Mouse (Mus musculus): ENCODE measurements at regions not wholly inside any gene's neighbourhood (a gene's known extent, or its start where the extent isn't known, plus 50 kb on each side); places are given as distances from the start of the nearest gene placed in this dataset.

DNA sequence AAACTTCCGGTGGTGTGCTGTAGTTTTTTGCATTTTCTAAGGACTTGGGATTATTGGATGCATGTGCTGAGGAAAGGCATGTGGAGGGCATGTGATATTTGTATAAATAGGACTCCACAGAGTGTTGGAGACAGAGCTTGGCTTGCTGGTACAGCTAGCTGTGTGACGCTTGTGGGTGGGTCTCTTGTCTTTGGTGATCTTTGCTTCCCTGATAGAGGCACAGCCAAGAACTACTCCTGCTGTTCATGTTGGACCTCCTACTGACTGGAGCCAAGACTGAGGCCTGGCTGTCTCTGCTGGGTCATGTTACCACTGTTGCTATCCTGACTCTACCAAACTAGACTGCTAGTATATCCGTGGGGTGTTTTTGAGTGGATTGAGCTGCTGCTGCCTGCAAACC, 103.1 kb upstream of the Syndig1 start:
- no peak for DNase-seq

DNA sequence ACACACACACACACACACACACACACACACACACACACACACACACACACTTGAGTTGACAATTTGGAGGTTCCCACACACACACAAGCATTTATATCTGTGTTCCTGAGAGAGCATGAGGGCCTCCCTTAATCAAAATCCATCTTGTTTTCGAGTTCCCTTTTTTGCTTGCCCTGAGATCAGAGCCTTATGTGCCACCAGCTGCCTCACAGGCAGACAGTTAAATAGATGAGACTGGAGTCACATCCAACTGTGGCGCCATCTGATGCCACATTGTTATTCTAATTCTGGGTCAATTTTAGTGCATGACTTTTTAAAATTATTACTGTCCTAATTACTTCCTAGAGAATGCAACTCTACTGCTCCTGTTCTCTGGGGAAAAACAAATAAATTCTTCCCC, 91.2 kb upstream of the Syndig1 start:
- no peak for DNase-seq

DNA sequence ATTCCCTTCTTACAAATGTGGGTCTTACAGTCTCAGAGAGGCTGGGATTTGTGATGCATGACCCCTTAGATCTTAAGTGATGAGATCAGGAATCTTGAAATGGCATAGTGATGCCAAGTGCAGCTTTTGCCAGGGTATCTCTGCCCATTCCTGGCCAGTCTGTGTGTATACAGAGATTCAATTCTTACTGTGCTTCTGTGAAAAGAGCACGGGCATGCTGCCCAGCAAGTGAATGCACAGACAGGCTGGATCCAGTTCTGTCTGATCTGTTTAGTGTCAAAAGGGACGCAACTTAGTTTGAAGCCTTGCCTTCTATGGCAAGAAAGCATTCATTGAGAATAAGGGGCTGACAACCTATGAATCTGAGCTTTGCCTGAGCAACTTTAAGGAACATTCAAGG, 89.1 kb upstream of the Syndig1 start:
- DNase-seq: no peak

GRCm38 (mm10) chr2:149742661-149743060, 86.3 kb upstream of the Syndig1 start:
- DNase-seq: no peak

DNA sequence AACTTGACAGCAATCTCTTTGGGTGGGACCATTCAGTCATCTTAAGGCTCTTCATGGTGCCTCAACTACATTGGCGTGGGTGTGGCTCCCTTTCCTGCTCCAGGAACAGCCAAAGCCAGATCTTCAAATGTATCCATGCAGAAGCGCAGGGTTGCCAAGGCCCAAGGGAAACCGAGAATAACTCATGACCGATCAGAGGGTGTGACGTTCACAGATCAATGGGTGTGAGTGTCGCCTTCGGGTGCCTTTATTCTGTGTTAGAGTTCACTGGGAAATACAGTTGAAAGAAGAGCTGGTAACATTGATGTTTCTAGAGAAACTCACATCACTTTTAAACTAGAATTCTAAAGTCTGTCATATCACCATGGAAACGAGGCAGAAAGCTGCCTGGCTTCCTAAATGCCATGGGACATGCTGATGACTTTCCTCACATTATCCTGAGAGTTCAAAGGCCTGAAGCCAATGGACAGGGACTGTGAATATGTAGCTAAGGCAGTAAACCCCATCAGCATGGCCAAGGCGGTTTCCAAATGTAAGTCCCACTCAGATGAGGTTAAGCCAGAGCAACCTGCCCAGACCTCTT, 80.7 kb upstream of the Syndig1 start:
- DNase-seq: no peak

- DNase-seq: no peak
Observed at GRCm38 (mm10) chr2:149759151-149759550, 69.9 kb upstream of the Syndig1 start.

DNA sequence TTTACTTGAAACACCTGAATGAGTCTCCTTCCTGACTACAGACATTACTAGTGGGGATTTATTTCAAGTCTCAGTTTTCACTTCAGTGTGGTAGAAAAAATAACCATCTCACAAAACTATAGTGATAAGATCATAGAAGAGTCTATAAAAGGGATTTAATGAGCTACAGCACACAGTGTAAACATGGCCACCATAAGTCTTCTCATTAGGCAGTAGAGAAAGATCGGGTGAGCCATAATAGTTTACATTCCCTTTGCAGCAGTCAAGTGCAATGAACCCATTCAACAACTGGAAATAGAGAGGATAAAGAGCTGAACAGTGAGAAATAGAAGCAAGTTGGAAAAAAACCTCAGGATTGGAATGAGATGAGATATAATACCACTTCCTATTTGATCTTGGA, 65.1 kb upstream of the Syndig1 start:
- no peak for DNase-seq

GRCm38 (mm10) chr2:149768027-149768426, 61.0 kb upstream of the Syndig1 start:
- DNase-seq: no peak

- DNase-seq: no peak
Observed at GRCm38 (mm10) chr2:149768551-149768950, 60.5 kb upstream of the Syndig1 start.

DNA sequence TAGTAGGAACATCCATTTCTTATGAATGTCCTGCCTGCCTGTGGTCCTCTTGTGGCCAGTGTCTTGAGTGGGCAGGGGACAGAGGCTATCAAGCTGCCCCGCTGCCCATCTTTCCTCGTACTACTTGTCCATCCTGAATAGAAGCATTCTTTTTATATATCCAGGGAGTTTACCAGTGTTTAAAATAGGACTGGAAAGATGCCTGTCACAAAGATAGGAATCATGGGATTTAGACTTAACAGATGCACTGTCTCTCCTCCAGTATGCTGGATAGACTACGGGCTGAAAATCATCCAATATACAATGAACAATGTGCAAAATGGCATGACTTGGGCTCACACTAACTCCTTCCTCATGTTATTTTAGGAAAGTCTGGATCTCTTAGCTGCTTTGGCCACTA, 51.7 kb upstream of the Syndig1 start:
- DNase-seq: no peak

All from kidney, postnatal 25 days (tissue).